Mouse (Mus musculus) c-Kit-positive CD71-positive TER-119-positive erythroid progenitor cells, embryonic 14.5 days (primary cell): ENCODE results near the gene Asah2.
A peak's percentile ranks its signal among the peaks of the same experiment; 100 is the strongest.
"Not testable (repeated sequence)": the region's sequence is repeated elsewhere in the genome, so short reads cannot be mapped to it uniquely, and the experiment has no call there.

Experiments used
- DNase-seq: peaks from one replicate; pipeline ENCODE4 v3.0.0-alpha.2; 2013; ENCODE audit warnings: low spot score

Asah2 gene

GRCm38 (mm10) chr19:32107771-32108306, at the start of gene Asah2:
Gene Asah2 (minus strand): TSS chr19:32108211.
- peak; percentile 45 for DNase-seq

- peak; percentile 68 for DNase-seq
Observed at GRCm38 (mm10) chr19:32157045-32157444, 49.0 kb upstream of the Asah2 start.

GRCm38 (mm10) chr19:32152529-32152928, 44.5 kb upstream of the Asah2 start:
- no peak for DNase-seq

- DNase-seq: no peak
Observed at GRCm38 (mm10) chr19:32148710-32149109, 40.7 kb upstream of the Asah2 start.

- DNase-seq: peak; percentile 32
Observed at GRCm38 (mm10) chr19:32142383-32142782, 34.4 kb upstream of the Asah2 start.

GRCm38 (mm10) chr19:32138361-32139088, 30.5 kb upstream of the Asah2 start:
- no peak for DNase-seq

- no peak for DNase-seq
Observed at GRCm38 (mm10) chr19:32137904-32138303, 29.9 kb upstream of the Asah2 start.

- DNase-seq: no peak
Observed at GRCm38 (mm10) chr19:32136888-32137625, 29.0 kb upstream of the Asah2 start.

- not testable (repeated sequence) for DNase-seq
Observed at GRCm38 (mm10) chr19:32131707-32132488, 23.9 kb upstream of the Asah2 start.

- no peak for DNase-seq
Observed at GRCm38 (mm10) chr19:32129281-32129680, 21.3 kb upstream of the Asah2 start.

- DNase-seq: no peak
Observed at GRCm38 (mm10) chr19:32127180-32127850, 19.3 kb upstream of the Asah2 start.

- DNase-seq: no peak
Observed at GRCm38 (mm10) chr19:32124155-32124554, 16.1 kb upstream of the Asah2 start.

GRCm38 (mm10) chr19:32123196-32123595, 15.2 kb upstream of the Asah2 start:
- DNase-seq: no peak

GRCm38 (mm10) chr19:32120798-32121197, 12.8 kb upstream of the Asah2 start:
- DNase-seq: no peak

- DNase-seq: no peak
Observed at GRCm38 (mm10) chr19:32119666-32120065, 11.7 kb upstream of the Asah2 start.

GRCm38 (mm10) chr19:32118496-32118895, 10.5 kb upstream of the Asah2 start:
- no peak for DNase-seq

- DNase-seq: no peak
Observed at GRCm38 (mm10) chr19:32117484-32118018, 9.5 kb upstream of the Asah2 start.

- DNase-seq: no peak
Observed at GRCm38 (mm10) chr19:32111866-32112790, 4.1 kb upstream of the Asah2 start.

- DNase-seq: no peak
Observed at GRCm38 (mm10) chr19:32106750-32107149, 1.3 kb downstream of the Asah2 start.

GRCm38 (mm10) chr19:32104217-32104616, 3.8 kb downstream of the Asah2 start:
- DNase-seq: no peak

- no peak for DNase-seq
Observed at GRCm38 (mm10) chr19:32102976-32103300, 5.1 kb downstream of the Asah2 start.
